Mouse (Mus musculus) C2C12 (cell line): ENCODE measurements at regions not wholly inside any gene's neighbourhood (a gene's known extent, or its start where the extent isn't known, plus 50 kb on each side); places are given as distances from the start of the nearest gene placed in this dataset.
A peak's percentile ranks its signal among the peaks of the same experiment; 100 is the strongest.

Source experiments
- CEBPB ChIP-seq: IDR thresholded peaks from one replicate; pipeline ENCODE4 v1.6.1; 2011; ENCODE audit warnings: low read depth, mild to moderate bottlenecking, control low read depth, moderate library complexity
- CTCF ChIP-seq: IDR thresholded peaks from one replicate; pipeline ENCODE4 v1.5.1; 2011; ENCODE audit not compliant: control insufficient read depth, insufficient read depth, insufficient read length

- no peak for TF ChIP-seq CTCF
- peak; percentile 99 for TF ChIP-seq CEBPB
These were observed 75.6 kb upstream of the Gli2 start for GRCm38 (mm10) chr1:119129039-119129438.
